Mouse (Mus musculus): ENCODE data around the gene Clspn.
"Not testable (repeated sequence)": the region's sequence is repeated elsewhere in the genome, so short reads cannot be mapped to it uniquely, and the experiment has no call there.

The Clspn gene

DNA sequence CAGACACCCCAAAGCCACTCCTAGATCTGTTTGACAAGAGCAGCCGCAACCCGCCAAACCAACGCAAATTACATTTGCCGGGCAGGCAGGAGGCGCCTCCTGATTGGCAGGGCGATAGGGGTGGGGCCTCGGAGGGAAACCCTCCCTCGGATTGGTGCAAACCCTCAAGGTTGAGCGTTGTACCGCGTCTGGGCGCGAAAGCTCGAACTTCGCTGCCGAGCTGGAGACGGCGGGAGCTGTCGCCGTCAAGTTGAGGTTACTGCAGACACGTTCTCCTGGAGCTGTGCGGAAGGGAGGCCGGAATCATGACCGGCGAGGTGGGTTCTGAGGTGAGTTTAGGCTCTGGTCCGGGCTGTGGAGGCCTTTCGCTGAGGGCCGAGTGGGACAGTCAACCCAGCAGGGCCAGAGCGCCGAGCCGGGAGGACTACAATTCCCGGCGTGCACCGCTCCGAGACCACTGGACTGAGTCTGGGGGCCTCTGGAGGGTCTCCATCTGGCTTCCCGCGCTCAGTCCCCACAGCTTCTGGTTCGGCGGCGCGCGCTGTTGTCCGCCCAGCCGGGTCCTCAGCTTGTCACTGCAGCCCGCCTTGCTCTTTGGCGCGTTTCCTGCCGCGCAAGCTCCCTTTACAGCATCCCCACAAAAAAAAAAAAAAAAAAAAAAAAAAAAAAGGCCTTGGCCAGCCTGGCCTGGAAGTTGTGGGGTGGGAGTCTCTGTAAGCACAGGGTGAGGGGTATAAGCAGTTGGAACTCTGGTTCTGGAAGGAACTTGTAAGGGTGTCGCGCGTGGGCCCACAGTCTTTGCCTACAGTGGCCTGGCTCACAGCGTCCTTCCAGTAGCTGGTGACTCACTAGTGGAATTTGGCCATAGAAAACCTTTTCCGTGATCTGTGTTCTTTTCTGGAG, at the start of gene Clspn:
Gene Clspn, plus strand, starts transcription at position 127 of the 903 bp plus-strand sequence.
- in situ Hi-C loops (cut with MboI, MseI): loop anchor here (5.0 kb wide), 1 partner anchor 120 kb away; the partner anchor contains the start of gene Psmb2

DNA sequence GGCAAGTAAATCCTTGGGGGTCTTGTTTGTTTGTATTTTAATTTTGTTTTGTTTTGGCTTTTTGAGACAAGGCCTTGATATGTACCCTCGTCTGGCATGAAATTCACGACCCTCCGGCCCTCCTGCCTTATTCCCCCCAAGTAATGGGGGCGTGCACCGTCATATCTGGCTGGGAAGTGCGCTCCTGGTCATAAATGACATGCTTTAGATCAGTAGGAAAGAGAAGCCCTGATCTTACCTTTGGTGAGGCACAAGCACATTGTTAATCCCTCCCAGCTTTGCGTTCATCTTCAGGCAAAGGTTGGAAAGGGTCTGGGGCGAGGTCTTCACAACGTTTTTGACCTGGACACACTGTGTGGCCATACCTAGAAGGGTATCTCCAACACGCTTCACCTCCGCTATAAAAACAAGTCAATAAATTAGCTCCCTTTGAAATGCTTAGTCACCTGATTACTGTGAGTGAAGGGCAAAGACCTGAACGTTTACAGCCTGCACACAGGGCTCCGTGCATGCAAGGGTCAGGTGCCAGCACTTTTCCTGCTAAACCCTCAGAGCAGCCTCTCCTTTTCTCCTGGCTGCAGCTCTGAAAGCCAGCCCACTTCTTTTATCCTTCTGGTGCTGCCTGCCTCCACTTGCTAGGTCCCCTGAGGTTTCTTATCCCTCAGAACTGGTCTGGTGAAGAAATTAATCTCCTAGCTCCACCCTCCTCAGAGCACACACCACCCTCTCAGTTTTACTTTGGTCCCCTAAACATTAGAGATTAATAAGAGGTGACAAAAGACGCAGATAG, 48.4 kb upstream of the Clspn start:
- in situ Hi-C loops (cut with MboI, MseI): no loop called here

DNA sequence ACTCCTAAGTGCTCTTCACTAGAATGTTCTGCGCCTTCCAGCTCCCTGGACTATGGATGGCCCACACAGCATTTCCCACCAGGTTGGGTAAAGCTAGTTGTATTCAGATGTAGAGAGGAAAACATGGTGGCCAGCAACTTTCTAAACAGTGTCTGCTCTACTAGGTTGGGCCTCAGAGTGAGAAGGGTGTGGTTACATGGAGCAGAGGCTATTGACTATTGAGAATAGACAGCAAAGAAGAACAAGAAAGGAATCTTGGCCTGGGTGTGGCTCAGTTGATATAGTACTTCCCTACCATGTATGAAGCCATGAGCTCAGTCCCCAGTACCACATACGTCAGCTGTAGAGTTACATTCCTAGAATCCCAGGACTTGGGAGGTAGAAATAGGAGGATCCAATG, 47.7 kb upstream of the Clspn start:
- in situ Hi-C loops (cut with MboI, MseI): no loop called here

DNA sequence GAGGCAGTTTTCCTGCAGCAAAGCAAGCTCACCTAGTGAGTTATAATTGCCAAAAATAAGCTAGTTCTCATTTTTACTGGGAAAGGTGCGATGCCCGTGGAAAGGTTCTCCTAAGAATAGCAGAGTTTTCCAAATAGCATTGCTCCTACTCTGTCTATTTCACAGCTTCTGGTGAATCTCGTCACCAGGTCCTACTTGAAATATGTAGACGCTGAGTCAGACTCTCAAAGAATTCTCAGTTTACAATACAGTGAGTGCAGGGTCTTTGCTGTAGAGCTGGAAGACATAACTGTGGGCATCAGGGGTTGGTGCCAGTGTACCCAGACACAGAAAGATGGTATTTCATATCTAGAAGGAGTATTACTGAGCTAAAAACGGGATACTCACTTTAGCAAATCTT, 45.7 kb upstream of the Clspn start:
- in situ Hi-C loops (cut with MboI, MseI): no loop called here

DNA sequence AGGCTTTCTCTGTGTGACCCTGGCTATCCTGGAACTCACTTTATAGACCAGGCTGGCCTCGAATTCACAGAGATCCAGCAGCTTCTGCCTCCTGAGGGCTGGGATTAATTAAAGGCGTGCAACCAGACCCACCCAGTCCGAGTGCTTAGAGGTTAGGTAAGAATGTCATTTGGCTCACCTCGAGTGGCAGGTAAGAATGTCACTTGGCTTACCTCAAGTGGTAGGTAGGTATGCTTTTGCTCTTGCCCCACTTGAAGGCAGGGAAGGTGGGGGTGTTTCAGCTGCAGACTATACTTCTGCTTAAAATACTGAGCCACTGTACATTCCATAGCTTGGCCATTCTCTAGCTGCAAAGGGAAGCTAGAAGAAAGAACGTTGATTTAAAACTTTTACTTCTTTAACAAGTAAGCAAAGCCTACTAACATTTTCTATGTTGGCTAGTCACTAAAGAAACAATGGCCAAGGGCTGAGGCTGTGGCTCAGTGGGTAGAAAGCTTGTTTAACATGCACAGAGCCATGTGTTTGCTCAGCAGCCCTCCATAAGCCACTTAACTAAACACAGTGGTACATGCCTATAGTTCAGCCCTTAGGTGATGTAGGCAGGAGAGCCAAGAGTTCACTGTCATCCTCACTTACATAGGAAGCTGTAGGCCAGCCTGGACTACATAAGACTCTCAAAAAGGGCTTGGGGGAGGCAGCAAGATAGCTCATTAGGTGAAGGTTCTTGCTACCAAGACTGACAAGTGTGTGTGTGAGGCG, 44.2 kb upstream of the Clspn start:
- in situ Hi-C loops (cut with MboI, MseI): no loop called here

DNA sequence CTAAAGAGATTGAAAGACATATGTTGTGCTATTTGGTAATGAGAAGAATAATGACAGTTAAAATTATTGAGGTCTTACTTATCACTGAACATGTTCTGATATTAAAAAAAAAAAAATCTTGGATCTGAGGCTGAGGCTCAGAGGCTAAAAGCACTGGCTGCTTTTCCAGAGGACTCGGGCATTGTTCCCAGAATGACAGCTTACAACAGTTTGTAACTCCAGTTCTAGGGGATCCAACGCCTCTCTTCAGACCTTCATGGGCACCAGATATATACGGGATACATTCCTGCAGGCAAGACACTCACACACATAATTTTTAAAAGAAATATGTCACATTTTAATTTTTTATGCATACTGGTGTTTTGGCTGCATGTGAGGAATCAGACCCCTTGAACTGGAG, 30.6 kb upstream of the Clspn start:
- in situ Hi-C loops (cut with MboI, MseI): no loop called here

DNA sequence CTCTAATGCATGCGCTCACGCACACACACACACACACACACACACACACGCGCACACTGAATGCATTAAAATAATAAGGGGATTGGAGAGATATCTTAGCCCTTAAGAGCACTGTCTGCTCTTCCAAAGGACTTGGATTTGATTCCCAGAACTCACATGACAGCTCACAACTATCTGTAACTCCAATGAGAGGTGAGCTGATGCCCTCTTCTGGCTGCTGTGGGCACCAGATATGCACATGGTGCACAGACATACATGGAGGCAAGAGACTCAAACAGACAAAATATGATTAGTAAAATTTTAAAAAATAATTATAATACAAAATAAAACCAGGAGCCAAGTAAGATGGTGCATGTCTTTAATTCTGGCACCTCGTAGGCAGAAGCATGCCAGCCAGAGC, 29.9 kb upstream of the Clspn start:
- in situ Hi-C loops (cut with MboI, MseI): no loop called here

DNA sequence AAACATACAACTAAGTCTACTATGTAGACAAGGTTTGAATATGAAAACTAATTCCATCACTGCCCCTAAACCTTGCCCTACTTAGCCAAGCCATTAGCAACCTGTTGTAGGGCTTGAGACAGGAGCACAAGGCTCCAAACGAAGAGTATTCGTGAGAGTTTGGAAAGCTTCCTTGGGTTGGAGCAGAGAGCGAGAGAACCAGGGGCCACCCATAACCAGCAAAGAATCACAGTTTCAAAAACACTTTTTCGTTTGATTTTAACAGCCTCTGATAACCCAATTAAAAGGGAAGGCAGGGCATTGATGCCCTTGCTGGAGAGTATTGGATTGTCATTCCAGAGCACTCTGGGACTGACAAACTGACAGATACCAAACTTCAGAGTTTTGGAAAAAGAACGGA, 24.4 kb upstream of the Clspn start:
- in situ Hi-C loops (cut with MboI, MseI): no loop called here

DNA sequence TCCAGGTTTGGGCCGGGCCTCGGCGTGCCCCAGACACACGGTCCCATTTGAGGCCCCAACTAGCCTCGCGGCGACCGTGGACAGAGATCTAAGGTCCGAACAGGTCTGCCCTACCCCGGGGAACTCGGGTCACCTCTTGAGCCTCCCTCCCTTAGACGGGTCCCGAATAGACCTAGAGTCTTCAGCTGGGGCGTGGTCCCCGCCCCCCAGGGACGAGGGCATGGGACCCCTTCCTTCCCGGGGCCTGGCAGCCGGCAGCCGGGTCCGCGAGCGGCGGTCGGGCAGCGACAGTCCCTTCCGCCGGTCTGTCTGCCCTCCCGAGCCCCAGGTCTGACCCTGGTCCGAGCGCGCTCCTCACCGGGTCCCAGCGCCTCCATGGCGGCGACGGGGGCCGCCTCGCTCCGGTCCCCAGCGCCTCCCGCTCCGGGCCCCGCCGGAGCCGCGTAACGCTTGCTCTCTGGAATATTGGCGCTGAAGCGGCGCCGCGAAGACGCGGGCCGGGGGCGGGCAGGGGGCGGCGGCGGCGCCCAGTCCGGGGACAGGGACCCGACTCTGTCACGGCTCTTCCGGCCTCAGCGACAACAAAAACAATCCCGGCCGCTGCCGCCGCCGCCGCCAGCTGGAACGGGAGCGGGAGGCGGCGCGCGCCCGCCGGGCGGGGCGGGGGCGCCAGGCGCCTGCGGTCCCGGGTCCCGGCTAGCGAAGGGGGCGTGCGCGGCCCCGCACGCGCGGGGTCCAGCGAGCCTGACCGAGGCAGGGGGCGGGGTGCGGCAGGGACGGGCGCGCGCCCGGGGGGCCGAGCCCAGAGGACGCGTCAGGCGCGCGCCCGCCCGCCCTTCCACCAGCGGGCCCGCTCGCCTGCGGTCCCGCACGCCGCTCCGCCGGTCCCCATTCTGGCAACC, 23.7 kb upstream of the Clspn start, which contains the start of gene Ago4:
Gene Ago4, minus strand, starts transcription at position 646 of the 902 bp plus-strand sequence.
- in situ Hi-C loops (cut with MboI, MseI): no loop called here

DNA sequence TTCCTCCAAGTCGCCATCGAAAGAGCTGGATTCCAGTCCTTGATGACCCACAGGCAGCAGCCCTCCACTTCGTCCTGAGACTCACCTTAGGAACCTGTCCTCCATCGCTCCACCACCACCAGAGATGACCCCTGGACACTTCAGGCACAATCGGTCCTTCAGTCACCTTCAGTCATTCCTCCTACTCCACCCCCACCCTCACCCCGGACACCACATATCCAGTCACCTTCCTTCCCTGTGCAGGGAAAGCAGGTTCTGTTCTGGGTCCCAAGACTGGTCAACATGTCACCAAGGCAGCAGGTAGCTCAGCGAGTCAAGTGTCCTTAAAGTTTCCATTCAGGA, 23.0 kb upstream of the Clspn start:
- in situ Hi-C loops (cut with MboI, MseI): no loop called here

DNA sequence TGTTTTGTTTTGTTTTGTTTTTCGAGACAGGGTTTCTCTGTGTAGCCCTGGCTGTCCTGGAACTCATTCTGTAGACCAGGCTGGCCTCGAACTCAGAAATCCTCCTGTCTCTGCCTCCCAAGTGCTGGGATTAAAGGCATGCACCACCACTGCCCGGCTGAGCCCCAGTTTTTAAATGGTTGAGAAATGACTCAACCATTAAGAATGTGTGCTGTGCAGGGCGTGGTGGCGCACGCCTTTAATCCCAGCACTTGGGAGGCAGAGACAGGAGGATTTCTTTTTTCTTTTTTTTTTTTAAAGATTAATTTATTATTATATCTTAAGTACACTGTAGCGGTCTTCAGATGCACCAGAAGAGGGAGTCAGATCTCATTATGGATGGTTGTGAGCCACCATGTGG, 21.1 kb upstream of the Clspn start:
- in situ Hi-C loops (cut with MboI, MseI): not testable (repeated sequence)

DNA sequence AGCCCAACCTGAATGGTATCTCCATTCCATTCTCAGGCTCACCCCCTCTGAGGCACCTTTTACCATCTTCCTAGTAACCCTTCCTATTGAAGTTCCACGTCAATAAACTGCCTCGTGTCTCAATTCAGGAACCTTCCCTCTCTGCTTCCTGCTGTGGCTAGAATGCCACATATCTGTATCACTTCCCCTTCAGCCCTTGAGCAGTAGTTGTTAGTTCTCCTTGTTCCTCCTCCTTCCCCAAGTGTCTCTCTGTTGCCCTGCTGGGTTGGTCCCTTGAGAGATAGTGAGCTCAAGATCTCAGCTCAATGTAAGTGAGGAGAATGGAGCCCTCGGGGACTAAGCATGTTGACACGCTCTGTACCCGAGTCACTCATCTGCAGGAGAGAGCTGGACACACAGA, 19.9 kb upstream of the Clspn start:
- in situ Hi-C loops (cut with MboI, MseI): no loop called here

DNA sequence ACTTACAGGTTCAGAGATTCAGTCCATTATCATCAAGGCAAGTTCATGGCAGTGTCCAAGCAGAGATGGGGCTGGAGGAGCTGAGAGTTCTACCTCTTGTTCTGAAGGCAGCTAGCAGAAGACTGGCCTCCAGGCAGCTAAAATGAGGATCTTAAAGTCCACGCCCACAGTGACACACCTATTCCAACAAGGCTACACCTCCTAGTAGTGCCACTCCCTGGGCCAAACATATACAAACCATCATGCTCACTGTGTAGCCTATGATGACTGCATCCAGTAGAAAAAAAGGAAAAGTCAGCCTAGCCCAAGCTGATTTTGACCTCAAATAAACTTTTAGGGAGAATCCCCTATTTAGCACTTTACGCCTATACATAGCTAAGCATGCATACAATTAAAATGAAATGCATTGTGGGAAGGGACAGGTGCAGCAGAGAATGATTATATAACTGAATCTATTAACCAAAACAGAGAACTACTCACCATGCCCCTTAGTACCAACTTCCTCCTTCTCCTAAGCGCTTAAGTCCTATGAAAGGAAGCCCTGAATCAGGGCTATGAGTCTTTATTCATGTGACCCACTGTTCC, 16.2 kb upstream of the Clspn start:
- in situ Hi-C loops (cut with MboI, MseI): no loop called here

DNA sequence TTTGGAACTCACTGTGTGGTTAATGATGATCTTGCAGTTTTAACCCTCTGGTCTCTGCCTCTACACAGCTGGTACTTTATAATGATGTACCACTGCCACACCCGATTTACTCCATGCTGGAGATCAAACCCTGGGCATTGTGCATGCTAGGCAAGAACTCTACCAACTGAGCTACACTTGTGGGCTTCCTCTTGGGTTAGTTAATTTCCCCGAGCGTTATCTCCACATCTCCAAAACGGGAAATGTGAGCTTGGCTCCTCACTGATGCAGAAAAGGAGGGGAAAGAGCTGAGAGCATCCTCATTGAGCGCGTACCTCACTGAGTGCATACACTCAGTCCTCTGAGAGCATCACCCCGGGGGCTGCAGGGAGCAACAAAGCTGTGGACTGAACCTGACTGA, 13.9 kb upstream of the Clspn start:
- in situ Hi-C loops (cut with MboI, MseI): no loop called here

DNA sequence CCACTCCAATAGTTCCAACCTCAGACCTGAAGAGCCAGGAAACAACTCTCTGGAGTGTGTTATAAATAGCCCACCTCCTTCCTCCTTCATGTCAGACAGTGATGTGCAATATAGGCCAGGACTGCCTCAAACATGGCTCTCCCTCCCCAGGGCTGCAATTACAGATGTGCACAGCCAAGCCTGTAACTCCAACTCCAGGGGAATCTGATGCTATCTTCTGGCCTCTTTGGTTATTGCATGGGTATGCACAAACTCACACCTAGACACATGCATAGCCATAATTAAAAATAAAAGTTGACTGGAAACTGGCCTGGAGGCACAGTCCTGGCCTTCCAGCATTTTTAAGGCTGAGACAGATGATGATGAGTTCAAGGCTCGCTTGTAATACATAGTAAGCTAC, 11.7 kb upstream of the Clspn start:
- in situ Hi-C loops (cut with MboI, MseI): no loop called here

DNA sequence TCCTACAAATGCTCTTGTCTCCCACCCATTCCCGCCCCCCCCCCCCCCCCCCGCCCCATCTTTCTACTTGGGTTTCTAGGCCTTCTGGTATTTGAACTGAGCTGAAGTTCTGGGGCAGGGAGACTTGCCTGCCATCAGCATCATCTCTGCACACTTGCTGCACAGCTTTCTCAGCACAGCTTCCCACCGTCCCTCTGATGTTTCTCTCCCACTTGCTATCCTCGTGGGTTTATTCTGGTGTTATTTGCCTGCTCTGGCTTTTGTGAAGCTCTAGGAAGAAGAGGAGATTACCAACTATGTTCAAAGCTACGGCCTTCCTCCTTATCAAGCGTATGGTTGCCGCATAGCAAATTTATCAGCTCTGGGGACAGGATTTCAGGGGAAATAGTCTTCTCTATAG, 11.0 kb upstream of the Clspn start:
- in situ Hi-C loops (cut with MboI, MseI): no loop called here

DNA sequence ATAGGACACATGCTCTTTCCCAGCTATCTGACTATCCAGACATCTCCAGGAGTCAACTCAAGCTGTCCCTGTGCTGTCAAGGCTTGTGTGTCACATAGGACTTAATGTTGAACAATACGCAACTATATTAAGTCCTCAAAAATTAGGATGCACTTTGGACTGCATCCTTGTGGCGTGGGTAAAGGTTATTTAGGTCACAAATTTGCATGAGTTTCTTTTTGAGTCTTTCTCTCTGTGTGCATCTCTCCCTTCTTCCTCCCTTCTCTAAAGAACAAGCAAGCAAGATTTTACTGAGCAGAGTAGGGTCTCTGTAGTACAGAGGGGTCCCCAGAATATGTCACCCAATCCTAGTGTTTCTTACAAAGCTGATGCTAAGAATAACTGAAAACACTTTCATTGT, 10.6 kb upstream of the Clspn start:
- in situ Hi-C loops (cut with MboI, MseI): no loop called here

DNA sequence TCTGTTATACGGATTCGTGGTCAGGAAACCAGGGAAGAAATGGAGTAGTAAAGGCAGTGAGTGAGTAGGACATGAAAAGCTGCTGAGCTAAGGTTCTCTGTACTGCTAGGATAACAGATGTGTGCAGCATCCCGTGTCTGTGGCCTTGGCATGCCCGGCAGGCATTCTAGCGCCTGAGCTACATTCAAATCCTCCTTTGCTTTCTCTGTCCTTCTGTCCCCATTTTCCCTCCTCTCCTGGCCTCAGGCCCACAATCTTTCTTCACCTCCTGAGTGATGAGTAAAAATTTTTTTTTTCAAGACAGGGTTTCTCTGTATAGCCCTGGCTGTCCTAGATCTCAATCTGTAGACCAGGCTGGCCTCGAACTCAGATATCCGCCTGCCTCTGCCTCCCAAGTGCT, 4.6 kb upstream of the Clspn start:
- in situ Hi-C loops (cut with MboI, MseI): no loop called here

DNA sequence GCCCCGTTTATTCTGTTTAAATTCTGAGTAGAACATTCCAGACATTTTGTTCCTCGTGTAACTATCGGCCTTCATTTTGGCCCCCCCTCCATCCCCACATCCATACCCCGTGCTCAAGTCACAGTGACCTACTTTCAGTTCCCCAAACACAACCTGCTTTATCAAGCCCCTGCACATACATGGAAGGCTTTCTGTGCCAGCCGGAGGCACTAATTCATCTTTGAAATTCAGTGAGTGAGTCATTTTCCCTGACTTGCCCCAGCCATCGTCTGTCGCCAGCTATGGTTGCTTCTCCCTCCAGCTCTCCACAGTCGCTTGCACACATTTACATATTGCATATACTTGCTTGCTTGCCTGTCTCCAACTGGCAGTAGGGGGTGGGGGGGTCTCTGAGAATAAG, 3.6 kb upstream of the Clspn start:
- in situ Hi-C loops (cut with MboI, MseI): no loop called here

DNA sequence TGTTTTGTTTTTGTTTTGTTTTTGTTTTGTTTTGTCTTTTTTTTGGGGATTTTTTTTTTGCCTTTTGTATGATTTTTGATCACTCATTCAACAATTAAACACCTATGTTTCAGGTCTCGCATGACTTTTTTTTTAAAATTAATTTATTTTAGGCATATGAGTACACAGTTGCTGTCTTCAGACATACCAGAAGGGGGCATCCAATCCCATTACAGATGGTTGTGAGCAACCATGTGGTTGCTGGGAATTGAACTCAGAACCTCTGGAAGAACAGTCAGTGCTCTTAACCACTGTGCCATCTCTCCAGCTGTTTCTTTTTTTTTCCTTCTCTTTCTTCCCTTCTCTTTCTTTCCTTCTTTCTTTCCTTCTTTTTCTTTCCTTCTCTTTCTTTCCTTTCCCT, 3.0 kb upstream of the Clspn start:
- in situ Hi-C loops (cut with MboI, MseI): no loop called here

DNA sequence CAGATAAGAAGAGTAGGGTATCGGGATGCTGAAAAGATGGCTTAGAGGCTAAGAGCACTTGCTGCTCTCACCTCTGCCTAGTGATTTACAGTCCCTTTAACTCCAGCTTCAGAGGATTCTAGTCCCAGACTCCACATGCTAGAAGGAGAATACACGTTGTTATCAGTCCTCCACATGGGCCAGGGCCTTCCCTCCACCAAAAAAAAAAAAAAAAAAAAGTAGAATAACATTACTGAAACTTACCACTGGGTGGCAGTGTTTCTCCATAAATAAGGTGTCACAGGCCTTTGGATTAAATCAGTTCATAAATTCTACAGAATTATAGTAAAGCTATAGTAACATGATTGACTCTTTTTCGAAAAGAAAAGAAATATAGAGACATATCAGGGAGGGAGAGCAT, 2.3 kb upstream of the Clspn start:
- in situ Hi-C loops (cut with MboI, MseI): no loop called here
